Mouse (Mus musculus) limb, embryonic 14.5 days (tissue): ENCODE measurements around the gene Gm4858. TPM values are rescaled to one million over a fixed set of nuclear protein-coding genes. Genes with fewer than 3 reads are reported as not detected.
"Not testable (repeated sequence)": the region's sequence is repeated elsewhere in the genome, so short reads cannot be mapped to it uniquely, and the experiment has no call there.

Experiments
- ATAC-seq: fragments of 200-750 bp; cut with Nextera tagmentation; 2 replicates; pipeline ENCODE4 v1.8.0; 2017; ENCODE audit warnings: low read depth, moderate number of reproducible peaks, moderate TSS enrichment; ENCODE audit not compliant: low FRiP score
- DNase-seq: peaks from one replicate; pipeline ENCODE4 v3.0.0-alpha.2; 2015; ENCODE audit warnings: low spot score
- H3K27ac ChIP-seq: fragments of 300-500 bp; sonication (generic); replicated peaks from 2 replicates; pipeline ENCODE4 v1.5.1; 2014; ENCODE audit warnings: low read depth, mild to moderate bottlenecking, low read length, moderate library complexity, mixed read lengths
- H3K27me3 ChIP-seq: fragments of 300-500 bp; sonication (generic); 2 replicates; pipeline ENCODE4 v1.6.1; 2014; ENCODE audit warnings: low read length, mixed read lengths; ENCODE audit not compliant: control insufficient read depth, insufficient read depth
- H3K36me3 ChIP-seq: fragments of 300-500 bp; sonication (generic); 2 replicates; pipeline ENCODE4 v1.6.1; 2014; ENCODE audit warnings: mild to moderate bottlenecking, low read length, moderate library complexity, mixed read lengths; ENCODE audit not compliant: control insufficient read depth, insufficient read depth
- H3K4me1 ChIP-seq: fragments of 300-500 bp; sonication (generic); 2 replicates; pipeline ENCODE4 v1.6.1; 2014; ENCODE audit warnings: antibody characterized with exemption, low read length, mixed read lengths; ENCODE audit not compliant: control insufficient read depth, insufficient read depth
- H3K4me2 ChIP-seq: fragments of 300-500 bp; sonication (generic); replicated peaks from 2 replicates; pipeline ENCODE4 v1.6.1; 2014; ENCODE audit warnings: low read depth, mild to moderate bottlenecking, low read length, moderate library complexity; ENCODE audit not compliant: severe bottlenecking
- H3K4me3 ChIP-seq: fragments of 300-500 bp; sonication (generic); replicated peaks from 2 replicates; pipeline ENCODE4 v1.5.1; 2014; ENCODE audit warnings: low read length
- H3K9ac ChIP-seq: fragments of 300-500 bp; sonication (generic); 2 replicates; pipeline ENCODE4 v1.6.1; 2014; ENCODE audit warnings: mild to moderate bottlenecking, low read depth, low read length, moderate library complexity; ENCODE audit not compliant: severe bottlenecking
- H3K9me3 ChIP-seq: fragments of 300-500 bp; sonication (generic); 2 replicates; pipeline ENCODE4 v1.6.1; 2016; ENCODE audit warnings: low read length; ENCODE audit not compliant: control insufficient read depth
- POLR2A ChIP-seq: fragments of 200-500 bp; IDR thresholded peaks from 2 replicates; pipeline ENCODE4 v1.8.0; 2012; ENCODE audit warnings: inconsistent platforms, mild to moderate bottlenecking, moderate library complexity, borderline replicate concordance; ENCODE audit not compliant: insufficient read depth, insufficient read length; ENCODE audit errors: extremely low read depth
- WGBS: fragments of 180-500 bp; shearing (Covaris S2); extraction: QIAGEN DNeasy Blood & Tissue Kit; methylation state at CpG from one replicate; pipeline ENCODE4 v1.1.7; 2014; 5-methylcytosine and 5-hydroxymethylcytosine counted together
- polyA plus RNA-seq, 2 experiments: library from polyadenylated mRNA; depleted of rRNA in 1 of 2; stranded (reverse) in 1 of 2; unstranded in 1 of 2; fragments of >200 nt; fragmentation: Nextera tagmentation in 1 of 2; extraction: Ambion mirVana in 1 of 2; gene quantifications; 2 replicates each; pipeline versions ENCODE4 v1.2.1 to v1.2.3; 2012 to 2014

Gm4858 gene
- polyA plus RNA-seq, 2 experiments = not detected

- Histone ChIP-seq H3K4me3 (no peak overlapping the region), H3K9me3 (no peaks in the 10 kb centered on the region), H3K4me1 (no peaks in the 10 kb centered on the region), H3K4me2 (no peak overlapping the region), H3K9ac (no peak overlapping the region), H3K27me3 (no peaks in the 10 kb centered on the region), H3K36me3 (no peaks in the 10 kb centered on the region), H3K27ac (no peak overlapping the region)
- WGBS = 88% methylated on average over 1 of the region's 1 CpGs
- no peak for TF ChIP-seq POLR2A
- DNase-seq (no peak), ATAC-seq (no peak)
Measured at GRCm38 (mm10) chr3:93050182-93050581, 18.4 kb upstream of the Gm4858 start.

GRCm38 (mm10) chr3:93052826-93053474 is 15.7 kb upstream of the Gm4858 start:
- no peak overlapping the region for H3K27ac ChIP-seq
- TF ChIP-seq POLR2A = no peak
- H3K27me3 ChIP-seq = no peaks in the 10 kb centered on the region
- H3K36me3 ChIP-seq = no peaks in the 10 kb centered on the region
- H3K4me3 ChIP-seq = no peak overlapping the region
- ATAC-seq (no peak), DNase-seq (no peak)
- H3K9me3 ChIP-seq = no peaks in the 10 kb centered on the region
- H3K9ac ChIP-seq = no peak overlapping the region
- H3K4me2 ChIP-seq = no peak overlapping the region
- no peaks in the 10 kb centered on the region for H3K4me1 ChIP-seq
- WGBS = 56% methylated on average over 10 of the region's 10 CpGs

- Histone ChIP-seq H3K4me2 (no peak overlapping the region), H3K36me3 (no peaks in the 10 kb centered on the region), H3K27me3 (no peaks in the 10 kb centered on the region), H3K4me1 (no peaks in the 10 kb centered on the region), H3K4me3 (no peak overlapping the region), H3K27ac (no peak overlapping the region), H3K9me3 (no peaks in the 10 kb centered on the region), H3K9ac (no peak overlapping the region)
- DNase-seq (no peak), ATAC-seq (no peak)
- TF ChIP-seq POLR2A = no peak
- 76% methylated on average over 2 of the region's 2 CpGs for WGBS
Measured at GRCm38 (mm10) chr3:93086631-93087030, 18.0 kb downstream of the Gm4858 start.

- H3K9me3 ChIP-seq, DNase-seq, ATAC-seq, H3K4me2 ChIP-seq, H3K27me3 ChIP-seq, H3K4me1 ChIP-seq, H3K9ac ChIP-seq, H3K4me3 ChIP-seq, H3K27ac ChIP-seq, H3K36me3 ChIP-seq: not testable (repeated sequence)
- 41% methylated on average over 1 of the region's 1 CpGs for WGBS
Measured at GRCm38 (mm10) chr3:93093581-93093980, 25.0 kb downstream of the Gm4858 start.

- TF ChIP-seq POLR2A = no peak
- no peak for ATAC-seq
- Histone ChIP-seq H3K9ac (no peak overlapping the region), H3K9me3 (no peaks in the 10 kb centered on the region), H3K4me1 (no peaks in the 10 kb centered on the region), H3K4me2 (no peak overlapping the region), H3K27ac (no peak overlapping the region), H3K36me3 (no peaks in the 10 kb centered on the region), H3K4me3 (no peak overlapping the region), H3K27me3 (no peaks in the 10 kb centered on the region)
- WGBS = 72% methylated on average over 2 of the region's 2 CpGs
- no peak for DNase-seq
Measured at GRCm38 (mm10) chr3:93096447-93096846, 27.8 kb downstream of the Gm4858 start.

GRCm38 (mm10) chr3:93111668-93112067 is 43.0 kb downstream of the Gm4858 start:
- Histone ChIP-seq H3K36me3 (no peaks in the 10 kb centered on the region), H3K9ac (no peak overlapping the region), H3K4me2 (no peak overlapping the region), H3K4me1 (no peaks in the 10 kb centered on the region), H3K27me3 (no peaks in the 10 kb centered on the region), H3K4me3 (no peak overlapping the region), H3K27ac (no peak overlapping the region), H3K9me3 (no peaks in the 10 kb centered on the region)
- ATAC-seq = no peak
- WGBS = 38% methylated on average over 5 of the region's 5 CpGs
- no peak for TF ChIP-seq POLR2A
- DNase-seq = no peak
